Mouse (Mus musculus): ENCODE measurements around the gene Pde6h. TPM values are rescaled to one million over a fixed set of nuclear protein-coding genes. Genes with fewer than 3 reads are reported as not detected.

Gene Pde6h
- polyA plus RNA-seq, 1 experiment from 2014 or later, result not detected

DNA sequence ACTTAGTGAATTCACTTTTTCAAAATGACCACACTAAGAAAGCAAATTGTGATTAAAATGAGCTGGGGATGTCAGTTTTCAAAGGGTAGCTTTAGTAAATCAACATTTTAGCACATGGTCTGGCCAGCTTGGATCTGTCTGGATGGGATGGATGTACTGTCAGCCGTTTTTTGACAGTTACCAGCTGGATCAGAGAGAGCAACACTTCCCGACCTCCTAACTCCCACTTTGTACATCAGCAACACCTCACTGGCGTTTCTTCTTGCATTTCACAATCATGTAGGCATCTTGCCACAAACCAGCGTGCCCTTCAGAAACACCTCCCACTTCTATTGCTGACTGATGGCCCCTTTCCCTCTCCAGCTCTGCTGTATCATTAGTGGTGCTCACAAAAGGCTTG lies 25.4 kb upstream of the Pde6h start:
- Histone ChIP-seq H3K9ac (no peak overlapping the region), H3K9me3 (no peaks in the 10 kb centered on the region), H3K27me3 (no peaks in the 10 kb centered on the region), H3K4me2 (no peak overlapping the region), H3K4me3 (replicated peaks) (no peak overlapping the region), H3K36me3 (replicated peaks) (no peaks in the 10 kb centered on the region), H3K27ac (no peak overlapping the region), H3K4me1 (no peaks in the 10 kb centered on the region)
- 67% methylated on average over 4 of the region's 4 CpGs for WGBS
- ATAC-seq (ENCODE audit: low FRiP score), result no peak

DNA sequence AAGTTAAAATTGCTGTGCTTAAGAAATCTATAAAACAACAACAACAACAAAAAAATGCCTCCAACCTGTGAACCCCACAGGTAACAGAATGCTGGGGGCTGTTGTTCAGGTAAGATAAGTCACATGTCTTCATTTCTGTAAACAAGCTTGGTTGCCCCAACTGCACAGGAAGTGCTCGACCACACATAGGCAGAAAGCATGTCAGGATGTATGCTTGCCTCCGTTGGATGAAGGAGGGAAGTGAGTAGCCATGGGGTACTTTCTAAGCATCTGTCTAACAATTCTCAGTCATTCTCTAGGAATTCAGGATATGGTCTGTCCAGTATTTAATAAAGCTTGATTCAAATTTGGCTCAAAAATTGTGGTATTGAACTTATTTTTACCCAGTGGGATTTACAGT lies 24.7 kb upstream of the Pde6h start:
- no peak for ATAC-seq (ENCODE audit: low FRiP score)
- H3K9me3 ChIP-seq, result no peaks in the 10 kb centered on the region
- no peak overlapping the region for H3K9ac ChIP-seq
- H3K27ac ChIP-seq, result no peak overlapping the region
- H3K4me3 ChIP-seq (replicated peaks), result no peak overlapping the region
- no peak overlapping the region for H3K4me2 ChIP-seq
- no peaks in the 10 kb centered on the region; the same call in 1 of the 2 replicates for H3K4me1 ChIP-seq
- no peaks in the 10 kb centered on the region for H3K36me3 ChIP-seq (replicated peaks)
- no peaks in the 10 kb centered on the region for H3K27me3 ChIP-seq
- 94% methylated on average over 2 of the region's 2 CpGs for WGBS

DNA sequence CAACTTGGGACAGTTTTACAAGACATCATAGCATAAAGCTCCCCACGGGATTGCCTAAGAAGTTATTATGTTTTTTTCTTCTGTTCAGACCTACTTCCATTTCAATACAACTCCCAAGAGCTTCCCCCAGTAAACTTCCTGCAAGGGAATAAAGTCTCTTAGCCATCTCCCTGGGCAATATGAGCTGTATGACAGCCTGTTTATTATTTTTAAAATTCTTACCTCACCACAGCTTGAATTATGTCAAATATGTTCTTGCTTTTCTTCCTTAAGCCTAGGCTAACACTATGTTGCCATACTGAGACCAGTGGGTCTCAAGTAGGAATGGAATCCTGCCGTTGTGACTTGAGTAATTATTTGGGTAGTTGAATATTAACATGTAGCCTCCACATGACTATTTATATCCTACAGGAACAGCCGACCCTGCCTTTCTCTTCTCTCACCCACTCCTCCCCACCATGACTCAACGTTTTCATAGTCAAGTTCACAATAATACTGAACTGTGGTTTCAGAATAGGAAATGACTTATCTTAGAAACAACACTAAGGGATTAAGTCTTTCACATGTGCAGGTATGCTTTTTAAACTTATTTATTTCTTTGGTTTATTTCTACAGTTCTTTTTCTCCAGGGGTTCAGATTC lies 23.1 kb upstream of the Pde6h start:
- no peaks in the 10 kb centered on the region for H3K27me3 ChIP-seq
- WGBS, result 80% methylated on average over 4 of the region's 4 CpGs
- no peak overlapping the region for H3K4me3 ChIP-seq (replicated peaks)
- H3K4me1 ChIP-seq, result no peaks in the 10 kb centered on the region; the same call in 1 of the 2 replicates
- H3K4me2 ChIP-seq, result no peak overlapping the region
- ATAC-seq (ENCODE audit: low FRiP score), result no peak
- H3K9ac ChIP-seq, result no peak overlapping the region
- no peaks in the 10 kb centered on the region for H3K36me3 ChIP-seq (replicated peaks)
- H3K27ac ChIP-seq, result no peak overlapping the region
- H3K9me3 ChIP-seq, result no peaks in the 10 kb centered on the region

DNA sequence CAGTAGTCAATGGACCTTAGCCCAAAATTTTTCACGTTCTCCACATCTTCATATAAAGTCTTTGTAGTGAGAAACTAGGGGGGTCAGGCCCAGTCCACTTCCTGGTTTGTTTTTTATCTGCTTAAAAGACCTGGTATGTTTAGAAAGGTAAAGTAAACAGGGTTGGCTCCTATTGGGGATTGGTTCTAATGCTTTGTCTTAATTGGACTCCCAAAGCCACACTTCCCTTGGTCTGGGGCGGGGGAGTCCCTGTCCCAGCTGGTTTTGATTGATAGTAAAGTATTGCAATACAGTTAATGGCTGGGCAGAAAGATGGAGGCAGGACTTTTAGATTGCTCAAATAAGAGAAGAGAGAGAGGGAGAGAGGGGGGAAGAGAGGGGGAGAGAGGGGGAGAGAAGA lies 22.6 kb upstream of the Pde6h start:
- no peak overlapping the region for H3K4me2 ChIP-seq
- WGBS, result 82% methylated on average over 2 of the region's 2 CpGs
- no peak overlapping the region for H3K4me3 ChIP-seq (replicated peaks)
- H3K36me3 ChIP-seq (replicated peaks), result no peaks in the 10 kb centered on the region
- no peaks in the 10 kb centered on the region; the same call in 1 of the 2 replicates for H3K4me1 ChIP-seq
- H3K9ac ChIP-seq, result no peak overlapping the region
- ATAC-seq (ENCODE audit: low FRiP score), result no peak
- no peak overlapping the region for H3K27ac ChIP-seq
- H3K27me3 ChIP-seq, result no peaks in the 10 kb centered on the region
- no peaks in the 10 kb centered on the region for H3K9me3 ChIP-seq

DNA sequence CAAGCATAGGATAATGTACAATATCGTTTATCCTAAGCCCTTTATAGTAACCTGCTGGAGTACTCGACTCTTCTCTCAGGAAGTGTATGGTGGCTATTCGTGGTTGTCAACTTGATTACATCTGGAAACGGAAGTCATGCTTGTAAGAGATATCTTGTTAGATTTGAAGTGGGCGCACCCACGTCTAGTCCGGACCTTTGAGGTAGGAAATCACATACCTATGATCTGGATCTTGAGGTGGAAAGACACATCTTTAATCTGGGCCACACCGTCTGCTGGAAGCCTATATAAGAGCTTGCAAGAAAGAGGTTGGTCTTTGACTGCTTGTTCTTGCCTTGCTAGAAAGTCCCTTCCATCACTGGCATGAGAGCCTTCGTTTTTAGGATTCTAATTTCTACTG lies 21.1 kb upstream of the Pde6h start:
- Histone ChIP-seq H3K36me3 (replicated peaks) (no peaks in the 10 kb centered on the region), H3K9ac (no peak overlapping the region), H3K27me3 (no peaks in the 10 kb centered on the region), H3K4me1 (peaks cover 4% of the 10 kb centered on the region; the same call in 1 of the 2 replicates), H3K27ac (no peak overlapping the region), H3K4me2 (no peak overlapping the region), H3K4me3 (replicated peaks) (no peak overlapping the region), H3K9me3 (no peaks in the 10 kb centered on the region)
- no peak for ATAC-seq (ENCODE audit: low FRiP score)
- WGBS, result 87% methylated on average over 9 of the region's 9 CpGs

DNA sequence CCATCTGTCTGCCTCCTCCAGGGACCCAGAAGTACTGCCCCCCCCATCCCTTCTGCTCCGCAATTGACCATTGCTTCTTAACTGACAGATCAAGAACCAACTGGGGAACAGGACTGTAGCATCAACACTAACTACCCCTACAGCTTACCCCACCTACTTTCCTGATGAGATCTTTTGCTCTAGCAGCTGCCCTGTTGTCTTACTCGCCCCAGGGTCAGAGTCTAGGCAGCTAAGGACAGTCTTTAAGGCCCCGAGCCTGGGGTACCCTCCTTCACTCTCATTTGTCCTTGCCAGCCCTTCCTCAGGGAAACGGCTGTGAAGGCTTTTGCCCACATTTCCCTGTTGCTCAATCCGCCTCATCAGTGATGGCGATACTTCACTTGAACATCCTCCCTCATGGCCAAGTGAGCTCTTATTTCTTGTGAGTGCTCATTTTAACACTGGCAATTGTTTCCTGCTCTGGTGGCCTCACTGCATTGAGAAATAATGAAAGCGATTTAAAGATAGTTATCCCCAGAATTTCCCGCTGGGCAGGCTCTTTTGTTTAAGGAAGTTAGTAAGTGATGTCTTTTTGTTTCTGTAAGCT lies 19.7 kb upstream of the Pde6h start:
- Histone ChIP-seq H3K4me2 (no peak overlapping the region), H3K27ac (no peak overlapping the region), H3K27me3 (no peaks in the 10 kb centered on the region), H3K4me1 (peaks cover 4% of the 10 kb centered on the region; the same call in 1 of the 2 replicates), H3K9ac (no peak overlapping the region), H3K4me3 (replicated peaks) (no peak overlapping the region), H3K9me3 (no peaks in the 10 kb centered on the region), H3K36me3 (replicated peaks) (no peaks in the 10 kb centered on the region)
- ATAC-seq (ENCODE audit: low FRiP score), result no peak
- WGBS, result 71% methylated on average over 8 of the region's 8 CpGs

DNA sequence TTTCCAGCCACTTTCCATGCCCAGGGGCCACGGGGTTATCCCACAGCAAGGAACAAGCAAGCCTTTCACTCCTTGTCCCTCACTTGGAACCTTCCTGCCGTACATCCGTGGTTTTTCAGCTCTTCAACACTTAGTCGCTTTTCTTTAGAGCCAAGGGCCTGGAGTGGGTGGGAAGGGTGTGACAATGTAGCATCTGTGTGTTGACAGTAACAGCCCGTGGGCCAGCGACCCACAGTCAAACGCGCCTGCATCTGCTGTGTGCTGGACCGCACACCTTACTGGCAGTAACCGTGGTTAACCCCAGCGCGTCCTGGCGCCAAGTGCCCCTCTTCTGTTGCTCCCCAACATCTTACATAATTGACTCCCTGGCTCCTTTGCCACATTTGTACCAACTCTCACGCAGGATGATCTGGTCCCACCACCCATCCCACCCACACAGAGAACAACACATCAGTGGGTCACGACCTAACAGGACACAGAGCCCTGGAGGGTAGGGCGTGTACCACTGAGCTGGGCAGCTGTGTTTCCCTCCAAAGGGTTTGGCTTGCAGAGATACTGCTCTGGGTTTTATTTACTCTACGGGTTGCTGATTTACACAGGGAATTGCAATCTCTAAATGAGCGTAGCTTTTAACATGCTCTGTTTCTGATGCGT lies 17.2 kb upstream of the Pde6h start:
- ATAC-seq (ENCODE audit: low FRiP score), result no peak
- H3K9me3 ChIP-seq, result no peaks in the 10 kb centered on the region
- H3K4me1 ChIP-seq, result peaks cover 4% of the 10 kb centered on the region; the same call in 1 of the 2 replicates
- H3K4me3 ChIP-seq (replicated peaks), result no peak overlapping the region
- no peak overlapping the region for H3K9ac ChIP-seq
- H3K27me3 ChIP-seq, result no peaks in the 10 kb centered on the region
- WGBS, result 91% methylated on average over 19 of the region's 19 CpGs
- no peaks in the 10 kb centered on the region for H3K36me3 ChIP-seq (replicated peaks)
- no peak overlapping the region for H3K4me2 ChIP-seq
- no peak overlapping the region for H3K27ac ChIP-seq

DNA sequence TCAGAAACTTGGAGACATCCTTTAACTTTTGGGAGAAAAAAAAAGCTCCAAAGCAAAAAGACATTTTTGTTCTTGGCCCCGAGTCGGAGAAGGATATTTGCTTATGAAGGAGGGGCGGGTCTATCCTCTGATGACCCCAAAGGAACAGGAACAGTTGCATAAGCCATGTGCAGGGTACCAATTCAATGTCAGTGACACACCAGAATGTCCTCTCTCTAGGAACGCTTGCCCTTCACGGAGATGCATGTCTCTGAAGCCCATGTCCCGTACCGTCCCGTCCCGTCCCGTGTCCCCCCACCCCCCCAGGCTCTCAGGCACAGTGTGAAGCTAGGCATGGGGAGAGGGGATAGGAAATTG lies 16.7 kb upstream of the Pde6h start:
- Histone ChIP-seq H3K9me3 (no peaks in the 10 kb centered on the region), H3K36me3 (replicated peaks) (no peaks in the 10 kb centered on the region), H3K4me1 (peaks cover 4% of the 10 kb centered on the region; the same call in 1 of the 2 replicates), H3K4me2 (no peak overlapping the region), H3K9ac (no peak overlapping the region), H3K27ac (no peak overlapping the region), H3K4me3 (replicated peaks) (no peak overlapping the region), H3K27me3 (no peaks in the 10 kb centered on the region)
- ATAC-seq (ENCODE audit: low FRiP score), result no peak
- 85% methylated on average over 10 of the region's 10 CpGs for WGBS

DNA sequence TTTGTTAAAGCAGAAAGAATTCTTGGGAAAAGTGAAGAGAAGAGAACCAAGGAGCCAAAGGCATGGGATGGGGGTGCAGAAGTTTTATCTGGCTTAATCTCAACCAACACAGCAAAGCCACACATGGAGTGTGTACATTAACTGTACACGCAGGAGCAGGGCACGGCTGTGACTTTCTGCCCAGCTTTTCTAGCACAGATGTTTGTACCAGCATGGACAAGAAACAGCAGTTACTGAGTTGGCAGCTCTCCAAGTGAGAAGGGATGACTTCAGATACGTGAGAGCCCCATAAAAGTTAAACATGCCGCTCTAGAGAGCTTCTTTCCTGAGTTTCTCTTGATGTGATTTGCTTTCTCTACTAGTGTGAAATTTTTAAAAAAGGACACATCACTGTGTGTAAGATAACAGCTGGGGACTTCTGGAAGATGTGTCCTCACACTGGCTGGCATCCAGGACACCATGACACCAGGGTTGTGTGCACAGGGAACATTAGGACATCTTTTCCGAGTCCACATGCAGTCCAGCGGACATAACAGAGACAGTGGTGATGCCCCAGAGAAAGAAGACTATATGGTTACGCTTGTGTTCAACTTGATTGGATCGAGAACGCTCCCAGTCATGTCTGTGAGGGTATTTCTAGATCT lies 13.3 kb upstream of the Pde6h start:
- ATAC-seq (ENCODE audit: low FRiP score), result no peak
- Histone ChIP-seq H3K36me3 (replicated peaks) (no peaks in the 10 kb centered on the region), H3K4me2 (no peak overlapping the region), H3K27me3 (no peaks in the 10 kb centered on the region), H3K9ac (no peak overlapping the region), H3K9me3 (no peaks in the 10 kb centered on the region), H3K4me3 (replicated peaks) (no peak overlapping the region), H3K27ac (no peak overlapping the region), H3K4me1 (peaks cover 11% of the 10 kb centered on the region)
- 90% methylated on average over 9 of the region's 9 CpGs for WGBS

DNA sequence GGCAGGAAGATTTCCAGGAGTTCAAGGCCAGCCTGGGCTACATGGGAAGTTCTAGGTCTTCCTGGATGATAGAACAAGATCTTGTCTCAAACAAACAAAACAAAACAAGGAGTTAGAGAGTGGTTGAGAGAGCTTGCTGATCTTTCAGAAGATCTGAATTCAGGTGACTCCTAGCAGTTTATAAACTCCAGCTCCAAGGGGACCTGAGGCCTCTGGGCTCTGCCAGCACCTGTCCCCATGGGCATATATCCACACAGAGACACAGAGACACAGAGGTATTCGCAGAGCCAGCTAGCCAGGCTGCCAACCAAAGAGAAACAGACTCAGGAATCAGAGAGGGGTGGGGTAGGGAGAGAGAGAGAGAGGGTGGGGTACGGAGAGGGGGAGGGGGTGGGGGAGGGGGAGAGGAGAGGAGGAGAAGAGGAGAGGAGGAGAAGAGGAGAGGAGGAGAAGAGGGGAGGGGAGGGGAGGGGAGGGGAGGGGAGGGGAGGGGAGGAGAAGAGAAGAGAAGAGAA lies 10.8 kb upstream of the Pde6h start:
- Histone ChIP-seq H3K36me3 (replicated peaks) (no peaks in the 10 kb centered on the region), H3K27me3 (no peaks in the 10 kb centered on the region), H3K27ac (no peak overlapping the region), H3K9me3 (no peaks in the 10 kb centered on the region), H3K4me2 (peak overlapping the region; percentile 49), H3K4me3 (replicated peaks) (no peak overlapping the region), H3K9ac (no peak overlapping the region), H3K4me1 (peaks cover 7% of the 10 kb centered on the region)
- ATAC-seq (ENCODE audit: low FRiP score), result 0 out of 2 replicates have a peak, but pooled peaks have one; percentile 6
- 50% methylated on average over 1 of the region's 2 CpGs for WGBS

DNA sequence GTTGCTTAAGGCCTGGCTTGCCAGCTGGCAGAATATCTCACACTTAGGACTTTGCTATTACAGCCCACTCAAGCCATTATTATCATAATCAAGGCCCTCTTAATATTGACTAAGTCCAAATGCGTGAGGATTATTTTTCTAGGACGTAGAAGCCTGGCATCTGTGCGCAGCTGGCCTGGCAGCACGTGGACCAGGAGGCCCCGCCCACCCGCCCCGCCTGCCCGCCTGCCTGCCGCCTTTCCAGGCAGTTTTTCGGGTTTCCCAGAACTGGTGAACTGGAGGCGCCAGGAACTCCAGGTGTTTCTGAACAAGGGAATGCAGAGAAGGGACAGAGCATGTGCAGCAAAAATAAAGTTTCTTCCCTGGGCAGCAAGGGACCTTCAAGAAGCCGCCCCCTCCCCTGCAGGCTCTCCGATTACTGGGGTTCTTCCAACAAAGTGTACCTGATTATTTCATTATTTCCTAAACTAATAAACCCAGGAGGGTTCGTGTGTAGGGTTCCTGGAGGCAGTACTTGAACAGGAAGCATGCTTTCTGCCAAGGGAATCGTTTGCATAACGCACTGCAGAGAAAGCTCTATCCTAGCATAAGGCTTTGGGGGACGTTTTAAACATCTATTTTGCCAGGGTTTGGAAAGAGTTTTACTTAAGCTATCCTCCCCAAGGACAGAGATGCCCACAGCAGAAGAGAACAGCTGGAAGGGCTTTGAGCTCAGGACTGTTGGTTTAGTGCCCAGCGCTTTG lies 10.1 kb upstream of the Pde6h start:
- Histone ChIP-seq H3K4me3 (replicated peaks) (no peak overlapping the region), H3K9ac (no peak overlapping the region; the same call in 1 of the 2 replicates), H3K27me3 (no peaks in the 10 kb centered on the region), H3K4me2 (peak overlapping the region; percentile 49), H3K4me1 (peaks cover 7% of the 10 kb centered on the region), H3K36me3 (replicated peaks) (no peaks in the 10 kb centered on the region), H3K27ac (no peak overlapping the region), H3K9me3 (no peaks in the 10 kb centered on the region)
- ATAC-seq (ENCODE audit: low FRiP score), result peak; percentile 68; the same call in 1 of the 2 replicates
- WGBS, result 17% methylated on average over 18 of the region's 18 CpGs

DNA sequence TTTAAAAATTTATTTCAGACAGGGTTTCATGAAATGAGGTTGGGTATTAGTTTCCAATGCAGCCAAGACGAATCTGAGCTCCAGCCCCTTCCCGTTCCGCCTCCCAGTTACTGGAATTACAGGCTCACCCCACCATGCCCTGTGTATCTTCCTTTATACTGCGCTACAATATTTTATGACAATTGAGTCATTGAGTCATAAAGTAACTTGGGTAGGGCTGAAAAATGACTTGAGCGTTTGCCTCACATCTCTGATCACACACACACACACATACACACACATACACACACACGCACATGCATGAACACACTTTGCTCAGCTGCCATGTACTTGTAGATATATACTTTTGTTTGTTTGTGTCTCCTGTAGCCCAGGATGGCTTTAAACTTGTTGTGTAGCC lies 9.4 kb upstream of the Pde6h start:
- Histone ChIP-seq H3K27me3 (no peaks in the 10 kb centered on the region), H3K4me3 (replicated peaks) (no peak overlapping the region), H3K9me3 (no peaks in the 10 kb centered on the region), H3K4me2 (no peak overlapping the region), H3K4me1 (peaks cover 7% of the 10 kb centered on the region), H3K36me3 (replicated peaks) (no peaks in the 10 kb centered on the region), H3K9ac (no peak overlapping the region), H3K27ac (no peak overlapping the region)
- 94% methylated on average over 6 of the region's 6 CpGs for WGBS
- ATAC-seq (ENCODE audit: low FRiP score), result no peak

All from forebrain, embryonic 12.5 days (tissue).